Mouse (Mus musculus) urinary bladder, postnatal 0 days (tissue): ENCODE data around the gene Pou2af1. TPM values are rescaled to one million over a fixed set of nuclear protein-coding genes. Genes with fewer than 3 reads are reported as not detected.

ENCODE experiments used
- polyA plus RNA-seq: library from polyadenylated mRNA; unstranded; fragments of >200 nt; fragmentation: Nextera tagmentation; extraction: Ambion mirVana; gene quantifications from 2 replicates; pipeline ENCODE4 v1.2.1, GENCODE M21; 2015

Gene Pou2af1
- polyA plus RNA-seq = 0.10 TPM in 1 of 2 replicates, not detected in the other

GRCm38 (mm10) chr9:51213023-51213728 lies at the start of gene Pou2af1:
Gene Pou2af1, plus strand, starts transcription at chr9:51213708.

GRCm38 (mm10) chr9:51165312-51166180 lies 48.0 kb upstream of the Pou2af1 start, which contains the start of gene Gm32742:
Gene Gm32742, minus strand, starts transcription at chr9:51165517.

GRCm38 (mm10) chr9:51278500-51279381 lies 65.2 kb downstream of the Pou2af1 start, which contains the start of gene Colca2:
Gene Colca2, minus strand, starts transcription at chr9:51278569.

Other genes with a start within 250 kb of the Pou2af1 start
- 10.8 and 12.7 TPM in 2 replicates for gene Sik2, start 204.6 kb upstream of the Pou2af1 start, polyA plus RNA-seq
- not detected in 2 replicates for gene Btg4, start 152.8 kb upstream of the Pou2af1 start, polyA plus RNA-seq
- gene Layn, start 136.6 kb upstream of the Pou2af1 start, polyA plus RNA-seq = 3.9 and 4.0 TPM in 2 replicates
- gene 4833427G06Rik, start 111.6 kb upstream of the Pou2af1 start, polyA plus RNA-seq = not detected in 2 replicates
- gene Gm32742, start 48.2 kb upstream of the Pou2af1 start, polyA plus RNA-seq = not detected in 2 replicates
- 2.6 and 3.0 TPM in 2 replicates for gene Colca2, start 64.9 kb downstream of the Pou2af1 start, polyA plus RNA-seq
- not detected in 2 replicates for gene 1810046K07Rik, start 115.2 kb downstream of the Pou2af1 start, polyA plus RNA-seq